Mouse (Mus musculus) heart, embryonic 16.5 days (tissue): ENCODE results near the gene Abcb8. TPM values are rescaled to one million over a fixed set of nuclear protein-coding genes. Genes with fewer than 3 reads are reported as not detected.

Experiments used
- ATAC-seq: fragments of 200-750 bp; cut with Nextera tagmentation; replicated peaks from 2 replicates; pipeline ENCODE4 v1.8.0; 2017; ENCODE audit warnings: moderate number of reproducible peaks; ENCODE audit not compliant: insufficient read depth, low FRiP score; ENCODE audit errors: extremely low read depth
- H3K27ac ChIP-seq: fragments of 300-500 bp; sonication (generic); 2 replicates; pipeline ENCODE4 v1.5.1; 2014; ENCODE audit warnings: mild to moderate bottlenecking, low read length, control low read depth, moderate library complexity
- H3K27me3 ChIP-seq: fragments of 300-500 bp; sonication (generic); 2 replicates; pipeline ENCODE4 v1.6.1; 2014; ENCODE audit warnings: low read length, mixed read lengths; ENCODE audit not compliant: control insufficient read depth, insufficient read depth
- H3K36me3 ChIP-seq: fragments of 300-500 bp; sonication (generic); 2 replicates; pipeline ENCODE4 v1.6.1; 2014; ENCODE audit not compliant: control insufficient read depth, insufficient read depth
- H3K4me1 ChIP-seq: fragments of 300-500 bp; sonication (generic); 2 replicates; pipeline ENCODE4 v1.6.1; 2014; ENCODE audit warnings: low read length, mixed read lengths; ENCODE audit not compliant: control insufficient read depth, insufficient read depth
- H3K4me2 ChIP-seq: fragments of 300-500 bp; sonication (generic); 2 replicates; pipeline ENCODE4 v1.6.1; 2014; ENCODE audit warnings: low read depth, mild to moderate bottlenecking, control low read depth, low read length
- H3K4me3 ChIP-seq: fragments of 300-500 bp; sonication (generic); 2 replicates; pipeline ENCODE4 v1.5.1; 2014; ENCODE audit warnings: mild to moderate bottlenecking, control low read depth, low read length
- H3K9ac ChIP-seq: fragments of 300-500 bp; sonication (generic); 2 replicates; pipeline ENCODE4 v1.6.1; 2014; ENCODE audit warnings: low read length, control low read depth
- H3K9me3 ChIP-seq: fragments of 300-500 bp; sonication (generic); replicated peaks from 2 replicates; pipeline ENCODE4 v1.6.1; 2016; ENCODE audit warnings: low read length; ENCODE audit not compliant: control insufficient read depth
- WGBS: fragments of 180-500 bp; shearing (Covaris S2); extraction: QIAGEN DNeasy Blood & Tissue Kit; methylation state at CpG from one replicate; pipeline ENCODE4 v1.1.7; 2014; 5-methylcytosine and 5-hydroxymethylcytosine counted together
- polyA plus RNA-seq: library from polyadenylated mRNA; unstranded; fragments of >200 nt; fragmentation: Nextera tagmentation; extraction: Ambion mirVana; gene quantifications from 2 replicates; pipeline ENCODE4 v1.2.1, GENCODE M21; 2015

Abcb8 gene
- polyA plus RNA-seq, 1 experiment from 2014 or later: 71.1 TPM

DNA sequence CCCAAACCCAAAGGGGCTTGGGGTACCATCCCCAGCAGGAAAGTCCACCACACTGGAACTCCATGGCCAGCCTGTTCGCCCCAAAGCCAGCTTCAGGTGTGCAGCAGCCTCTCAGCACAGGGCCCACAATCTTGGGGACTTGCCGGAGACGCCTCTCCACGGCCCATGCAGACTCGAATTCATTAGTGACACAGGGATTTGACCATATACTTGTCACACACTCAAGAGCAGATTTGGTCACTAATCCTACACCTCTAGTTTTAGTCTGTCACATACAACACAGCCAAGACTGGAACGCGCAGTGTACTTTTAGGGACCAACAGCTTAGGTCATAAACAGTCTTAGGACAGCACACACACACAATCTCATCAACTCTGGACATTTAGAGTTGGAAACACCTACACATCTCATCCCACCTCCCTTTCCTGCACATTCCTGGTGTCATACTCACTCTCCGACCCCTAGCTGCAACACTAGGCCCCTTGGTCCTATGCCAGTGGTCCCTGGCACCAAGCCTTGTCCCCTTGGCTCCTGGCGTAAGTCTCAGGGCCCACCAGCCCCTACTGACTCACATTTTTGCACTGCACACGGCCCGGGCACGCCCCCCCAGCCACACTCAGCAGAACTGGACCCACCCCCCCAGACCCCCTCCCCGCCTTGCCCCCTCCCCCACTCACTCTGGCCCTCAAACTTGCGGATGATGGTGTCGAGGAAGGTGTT is 42.8 kb upstream of the Abcb8 start:
- no peaks in the 10 kb centered on the region for H3K9me3 ChIP-seq
- 23% methylated on average over 12 of the region's 15 CpGs for WGBS
- no peaks in the 10 kb centered on the region for H3K36me3 ChIP-seq
- no peak for ATAC-seq
- H3K9ac ChIP-seq: peak overlapping the region; percentile 98
- peaks cover 42% of the 10 kb centered on the region for H3K4me1 ChIP-seq
- H3K4me3 ChIP-seq: peak overlapping the region; percentile 84
- H3K27me3 ChIP-seq: no peaks in the 10 kb centered on the region
- H3K27ac ChIP-seq: peak overlapping the region; percentile 98
- H3K4me2 ChIP-seq: peak overlapping the region; percentile 87

DNA sequence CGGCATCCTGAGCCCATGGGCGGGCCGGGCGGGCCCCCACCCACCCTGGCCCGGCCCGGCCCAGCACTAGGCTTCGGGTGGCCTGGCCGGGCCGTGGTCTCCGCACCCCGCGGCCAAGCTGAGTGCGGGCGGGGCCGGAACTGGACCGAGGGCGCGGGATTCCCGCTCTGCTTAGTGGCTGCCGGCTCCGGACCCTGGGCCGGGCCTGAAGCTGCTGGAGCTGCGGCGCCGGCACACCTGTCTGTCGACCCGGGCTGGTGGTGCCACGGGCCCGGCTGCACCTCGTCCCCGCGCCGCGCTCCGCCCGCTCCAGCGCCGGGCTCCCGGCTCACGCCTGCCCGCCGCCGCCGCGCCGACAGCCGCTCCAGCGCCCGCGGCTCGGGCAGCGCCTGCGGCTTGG is 42.2 kb upstream of the Abcb8 start, which contains the start of gene Kcnh2:
Kcnh2 (minus strand) TSS at position 327 of the 400 bp plus-strand sequence.
- no peaks in the 10 kb centered on the region for H3K9me3 ChIP-seq
- H3K4me2 ChIP-seq: peak within 1 kb of the TSS; percentile 87
- H3K36me3 ChIP-seq: no peaks in the 10 kb centered on the region
- peak within 1 kb of the TSS; percentile 84 for H3K4me3 ChIP-seq
- WGBS: under 1% methylated on average over 38 of the region's 53 CpGs
- peaks cover 41% of the 10 kb centered on the region for H3K4me1 ChIP-seq
- H3K27me3 ChIP-seq: no peaks in the 10 kb centered on the region
- peak within 1 kb of the TSS; percentile 98 for H3K27ac ChIP-seq
- H3K9ac ChIP-seq: peak within 1 kb of the TSS; percentile 98
- ATAC-seq: peak; percentile 1

DNA sequence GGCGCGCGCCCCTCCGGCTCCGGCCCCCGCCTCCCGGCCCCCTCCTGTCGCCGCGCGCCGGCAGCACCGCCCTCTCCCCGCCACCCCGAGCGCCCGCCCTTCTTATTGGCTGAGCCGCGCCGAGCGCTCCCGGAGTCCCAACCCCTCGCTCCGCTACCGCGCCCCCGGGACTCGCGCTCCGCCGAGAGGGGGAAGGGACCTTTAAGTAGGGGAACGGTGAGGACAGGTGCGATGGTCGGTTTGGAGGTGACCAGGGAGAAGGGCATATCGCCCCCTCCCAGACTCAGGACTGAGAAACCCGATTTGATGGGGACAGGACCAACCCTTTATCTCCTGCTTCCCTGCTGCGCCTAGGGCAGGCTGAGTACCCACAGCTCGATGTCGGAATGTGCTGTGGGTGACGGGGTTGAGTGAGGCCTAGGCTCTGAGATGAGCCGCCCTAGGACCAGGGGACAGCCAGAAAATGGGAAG is 41.7 kb upstream of the Abcb8 start:
- no peaks in the 10 kb centered on the region for H3K27me3 ChIP-seq
- H3K36me3 ChIP-seq: no peaks in the 10 kb centered on the region
- 0% methylated on average over 41 of the region's 41 CpGs for WGBS
- peak; percentile 66 for ATAC-seq
- H3K4me3 ChIP-seq: peak overlapping the region; percentile 84
- peak overlapping the region; percentile 98 for H3K9ac ChIP-seq
- H3K4me1 ChIP-seq: peaks cover 41% of the 10 kb centered on the region
- H3K9me3 ChIP-seq: no peaks in the 10 kb centered on the region
- H3K27ac ChIP-seq: peak overlapping the region; percentile 98
- H3K4me2 ChIP-seq: peak overlapping the region; percentile 87

- Histone ChIP-seq H3K4me2 (peak overlapping the region; percentile 87), H3K27ac (peak overlapping the region; percentile 98), H3K9me3 (no peaks in the 10 kb centered on the region), H3K27me3 (no peaks in the 10 kb centered on the region), H3K9ac (peak overlapping the region; percentile 98), H3K4me3 (peak overlapping the region; percentile 84), H3K36me3 (no peaks in the 10 kb centered on the region), H3K4me1 (peaks cover 40% of the 10 kb centered on the region)
- 3% methylated on average over 24 of the region's 24 CpGs for WGBS
- peak; percentile 65 for ATAC-seq
Measured at GRCm38 (mm10) chr5:24352251-24352859, 41.1 kb upstream of the Abcb8 start.

DNA sequence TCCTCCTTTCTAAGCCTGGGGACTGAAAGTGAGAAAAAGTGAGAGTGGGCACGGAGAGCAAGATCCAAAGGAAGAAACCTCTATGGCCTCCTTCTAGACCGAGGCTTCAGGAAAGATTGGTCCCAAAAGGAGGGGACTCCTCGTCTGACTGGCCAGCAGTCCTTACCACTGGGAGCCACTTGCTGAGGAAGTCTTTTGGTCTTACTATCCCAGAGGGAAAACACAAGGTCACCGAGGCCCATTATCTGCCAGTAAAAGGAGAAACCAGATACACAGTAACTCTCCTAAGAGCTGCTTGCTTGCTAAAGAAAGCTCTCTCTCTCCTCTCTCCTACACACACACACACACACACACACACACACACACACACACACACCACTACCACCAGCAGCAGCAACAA is 40.1 kb upstream of the Abcb8 start:
- no peak overlapping the region for H3K4me3 ChIP-seq
- no peaks in the 10 kb centered on the region for H3K36me3 ChIP-seq
- peaks cover 31% of the 10 kb centered on the region for H3K4me1 ChIP-seq
- H3K4me2 ChIP-seq: peak overlapping the region; percentile 87
- peak overlapping the region; percentile 98 for H3K27ac ChIP-seq
- H3K27me3 ChIP-seq: no peaks in the 10 kb centered on the region
- peak overlapping the region; percentile 52 for H3K9ac ChIP-seq
- H3K9me3 ChIP-seq: no peaks in the 10 kb centered on the region
- 25% methylated on average over 4 of the region's 4 CpGs for WGBS
- no peak for ATAC-seq

DNA sequence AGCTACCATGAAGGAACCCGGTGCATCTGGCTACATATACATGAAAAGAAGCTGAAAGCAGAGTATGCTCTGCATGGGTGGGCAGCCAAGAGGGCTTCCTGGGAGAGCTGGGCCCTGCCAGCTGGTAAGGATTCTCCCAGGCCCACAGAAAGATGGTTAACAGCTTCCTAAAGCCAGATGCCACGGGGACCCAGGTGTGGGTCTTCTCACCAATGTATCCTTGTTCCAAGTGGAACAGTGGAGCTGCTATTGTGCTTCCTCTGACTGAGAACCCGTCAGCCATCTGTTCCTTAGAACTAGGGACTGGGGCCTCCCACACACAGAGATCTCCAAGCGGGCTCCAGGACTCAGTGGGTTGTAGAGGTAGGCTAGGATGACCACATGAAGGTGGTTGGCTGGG is 36.7 kb upstream of the Abcb8 start:
- no peak for ATAC-seq
- H3K27me3 ChIP-seq: no peaks in the 10 kb centered on the region
- no peaks in the 10 kb centered on the region for H3K36me3 ChIP-seq
- no peak overlapping the region for H3K9ac ChIP-seq
- H3K27ac ChIP-seq: no peak overlapping the region
- H3K4me3 ChIP-seq: no peak overlapping the region
- 62% methylated on average over 4 of the region's 4 CpGs for WGBS
- peaks cover 14% of the 10 kb centered on the region for H3K4me1 ChIP-seq
- no peak overlapping the region for H3K4me2 ChIP-seq
- no peaks in the 10 kb centered on the region for H3K9me3 ChIP-seq

GRCm38 (mm10) chr5:24357461-24357860 is 36.0 kb upstream of the Abcb8 start:
- no peaks in the 10 kb centered on the region for H3K27me3 ChIP-seq
- no peak overlapping the region for H3K9ac ChIP-seq
- no peaks in the 10 kb centered on the region for H3K36me3 ChIP-seq
- H3K4me1 ChIP-seq: peaks cover 14% of the 10 kb centered on the region
- ATAC-seq: 0 out of 2 replicates have a peak, but pooled peaks have one; percentile 15
- no peaks in the 10 kb centered on the region for H3K9me3 ChIP-seq
- no peak overlapping the region for H3K27ac ChIP-seq
- WGBS: 9% methylated on average over 7 of the region's 7 CpGs
- H3K4me2 ChIP-seq: no peak overlapping the region
- no peak overlapping the region for H3K4me3 ChIP-seq

- peak; percentile 47 for ATAC-seq
- Histone ChIP-seq H3K27me3 (no peaks in the 10 kb centered on the region), H3K9ac (no peak overlapping the region), H3K4me3 (no peak overlapping the region), H3K36me3 (no peaks in the 10 kb centered on the region), H3K9me3 (no peaks in the 10 kb centered on the region), H3K4me2 (no peak overlapping the region), H3K4me1 (peaks cover 5% of the 10 kb centered on the region), H3K27ac (peak overlapping the region; percentile 45; the same call in 1 of the 2 replicates)
- under 1% methylated on average over 7 of the region's 7 CpGs for WGBS
Measured at GRCm38 (mm10) chr5:24360792-24361454, 32.5 kb upstream of the Abcb8 start.

GRCm38 (mm10) chr5:24363467-24363866 is 30.0 kb upstream of the Abcb8 start:
- Histone ChIP-seq H3K9ac (no peak overlapping the region), H3K36me3 (no peaks in the 10 kb centered on the region), H3K27me3 (no peaks in the 10 kb centered on the region), H3K27ac (peak overlapping the region; percentile 66), H3K4me2 (no peak overlapping the region), H3K9me3 (no peaks in the 10 kb centered on the region), H3K4me3 (no peak overlapping the region), H3K4me1 (peaks cover 5% of the 10 kb centered on the region)
- WGBS: 61% methylated on average over 2 of the region's 2 CpGs
- ATAC-seq: no peak
